Mouse (Mus musculus) kidney, postnatal 0 days (tissue): ENCODE measurements around the gene Smyd4. TPM values are rescaled to one million over a fixed set of nuclear protein-coding genes. Genes with fewer than 3 reads are reported as not detected.
A peak's percentile ranks its signal among the peaks of the same experiment; 100 is the strongest.

Experiments
- ATAC-seq: fragments of 200-750 bp; cut with Nextera tagmentation; replicated peaks from 2 replicates; pipeline ENCODE4 v1.8.0; 2017; ENCODE audit warnings: low read depth, moderate number of reproducible peaks, moderate TSS enrichment, moderate library complexity; ENCODE audit not compliant: low FRiP score
- DNase-seq: peaks from one replicate; pipeline ENCODE4 v3.0.0-alpha.2; 2016; ENCODE audit warnings: low spot score
- H3K27ac ChIP-seq: fragments of 300-500 bp; sonication (generic); 2 replicates; pipeline ENCODE4 v1.5.1; 2014; ENCODE audit warnings: mild to moderate bottlenecking
- H3K27me3 ChIP-seq: fragments of 300-500 bp; sonication (generic); 2 replicates; pipeline ENCODE4 v1.6.1; 2014; ENCODE audit warnings: low read length, mixed read lengths; ENCODE audit not compliant: insufficient read depth
- H3K36me3 ChIP-seq: fragments of 300-500 bp; sonication (generic); 2 replicates; pipeline ENCODE4 v1.6.1; 2014; ENCODE audit warnings: low read length, mixed read lengths; ENCODE audit not compliant: insufficient read depth
- H3K4me1 ChIP-seq: fragments of 300-500 bp; sonication (generic); replicated peaks from 2 replicates; pipeline ENCODE4 v1.6.1; 2014; ENCODE audit warnings: antibody characterized with exemption, low read length, mixed read lengths; ENCODE audit not compliant: insufficient read depth
- H3K4me2 ChIP-seq: fragments of 300-500 bp; sonication (generic); 2 replicates; pipeline ENCODE4 v1.6.1; 2014; ENCODE audit warnings: mild to moderate bottlenecking, low read length, moderate library complexity, mixed read lengths
- H3K4me3 ChIP-seq: fragments of 300-500 bp; sonication (generic); replicated peaks from 2 replicates; pipeline ENCODE4 v1.5.1; 2014; ENCODE audit warnings: low read depth, low read length
- H3K9ac ChIP-seq: fragments of 300-500 bp; sonication (generic); 2 replicates; pipeline ENCODE4 v1.6.1; 2014; ENCODE audit warnings: low read depth, low read length
- H3K9me3 ChIP-seq: fragments of 300-500 bp; sonication (generic); replicated peaks from 2 replicates; pipeline ENCODE4 v1.6.1; 2016; ENCODE audit warnings: low read length, inconsistent platforms, mixed read lengths
- CTCF ChIP-seq: IDR thresholded peaks from 2 replicates; pipeline ENCODE4 v1.5.1; 2016; ENCODE audit warnings: antibody characterized with exemption, low read depth, mild to moderate bottlenecking, moderate library complexity
- WGBS: fragments of 180-500 bp; shearing (Covaris S2); extraction: QIAGEN DNeasy Blood & Tissue Kit; methylation state at CpG from one replicate; pipeline ENCODE4 v1.1.7; 2014; 5-methylcytosine and 5-hydroxymethylcytosine counted together
- microRNA-seq: library from miRNA; unstranded; fragments of <30 nt; microRNA quantifications from one replicate; pipeline ENCODE4, GENCODE M21; 2016
- polyA plus RNA-seq: library from polyadenylated mRNA; unstranded; fragments of >200 nt; fragmentation: Nextera tagmentation; extraction: Ambion mirVana; gene quantifications from 2 replicates; pipeline ENCODE4 v1.2.1, GENCODE M21; 2015

Gene Smyd4
- polyA plus RNA-seq, 1 experiment from 2014 or later = 9.0 TPM

GRCm38 (mm10) chr11:75449695-75450094 is 101.5 kb downstream of the Smyd4 start:
- Histone ChIP-seq H3K9me3 (no peaks in the 10 kb centered on the region), H3K4me1 (peaks cover 8% of the 10 kb centered on the region; the same call in 1 of the 2 replicates), H3K27ac (no peak overlapping the region), H3K27me3 (no peaks in the 10 kb centered on the region), H3K4me2 (no peak overlapping the region), H3K4me3 (no peak overlapping the region), H3K36me3 (peaks cover 30% of the 10 kb centered on the region; the same call in 1 of the 2 replicates), H3K9ac (no peak overlapping the region)
- 78% methylated on average over 7 of the region's 7 CpGs for whole genome bisulfite sequencing
- no peak for ATAC-seq
- DNase-seq = no peak
- no peak for TF ChIP-seq CTCF

- TF ChIP-seq CTCF = no peak
- H3K9ac ChIP-seq = no peak overlapping the region
- no peak overlapping the region for H3K27ac ChIP-seq
- peaks cover 27% of the 10 kb centered on the region; the same call in 1 of the 2 replicates for H3K36me3 ChIP-seq
- no peak overlapping the region for H3K4me2 ChIP-seq
- peaks cover 12% of the 10 kb centered on the region; the same call in 1 of the 2 replicates for H3K4me1 ChIP-seq
- H3K4me3 ChIP-seq = no peak overlapping the region
- no peaks in the 10 kb centered on the region for H3K9me3 ChIP-seq
- DNase-seq = no peak
- H3K27me3 ChIP-seq = no peaks in the 10 kb centered on the region
- WGBS = 79% methylated on average over 8 of the region's 8 CpGs
- no peak for ATAC-seq
These were observed 102.2 kb downstream of the Smyd4 start for GRCm38 (mm10) chr11:75450304-75450908.

- H3K4me2 ChIP-seq = no peak overlapping the region
- 81% methylated on average over 15 of the region's 15 CpGs for WGBS
- ATAC-seq = no peak
These were observed 102.7 kb downstream of the Smyd4 start for GRCm38 (mm10) chr11:75450936-75451335.

GRCm38 (mm10) chr11:75452081-75452480 is 103.8 kb downstream of the Smyd4 start:
- DNase-seq = no peak
- 83% methylated on average over 8 of the region's 8 CpGs for WGBS
- Histone ChIP-seq H3K9me3 (no peaks in the 10 kb centered on the region), H3K27ac (no peak overlapping the region), H3K4me1 (peaks cover 12% of the 10 kb centered on the region; the same call in 1 of the 2 replicates), H3K4me3 (no peak overlapping the region), H3K9ac (no peak overlapping the region), H3K4me2 (no peak overlapping the region), H3K36me3 (peaks cover 24% of the 10 kb centered on the region; the same call in 1 of the 2 replicates), H3K27me3 (no peaks in the 10 kb centered on the region)
- no peak for TF ChIP-seq CTCF
- no peak for ATAC-seq

More at GRCm38 (mm10) chr11:75450936-75451335, 102.7 kb downstream of the Smyd4 start:
- TF ChIP-seq CTCF = no peak
- Histone ChIP-seq H3K9ac (peak overlapping the region; percentile 31; the same call in 1 of the 2 replicates), H3K36me3 (peaks cover 27% of the 10 kb centered on the region; the same call in 1 of the 2 replicates), H3K27me3 (no peaks in the 10 kb centered on the region), H3K9me3 (no peaks in the 10 kb centered on the region), H3K4me1 (peaks cover 12% of the 10 kb centered on the region; the same call in 1 of the 2 replicates), H3K4me3 (no peak overlapping the region), H3K27ac (no peak overlapping the region)
- DNase-seq = no peak

- H3K27ac ChIP-seq = no peak overlapping the region
- ATAC-seq = no peak
- H3K4me1 ChIP-seq = peaks cover 12% of the 10 kb centered on the region; the same call in 1 of the 2 replicates
- H3K36me3 ChIP-seq = peaks cover 19% of the 10 kb centered on the region; the same call in 1 of the 2 replicates
- no peak overlapping the region for H3K9ac ChIP-seq
- H3K4me2 ChIP-seq = 0 out of 2 replicates have a peak overlapping the region, but pooled peaks have one; percentile 100
- DNase-seq = no peak
- H3K9me3 ChIP-seq = no peaks in the 10 kb centered on the region
- WGBS = 90% methylated on average over 31 of the region's 31 CpGs
- no peaks in the 10 kb centered on the region for H3K27me3 ChIP-seq
- no peak overlapping the region for H3K4me3 ChIP-seq
- no peak for TF ChIP-seq CTCF
These were observed 104.8 kb downstream of the Smyd4 start for GRCm38 (mm10) chr11:75452812-75453557.

- H3K4me3 ChIP-seq = peak within 1 kb of the TSS; percentile 56
- ATAC-seq (peak; percentile 91), DNase-seq (peak; percentile 98)
- peak; percentile 51 for TF ChIP-seq CTCF
- no peaks in the 10 kb centered on the region for H3K27me3 ChIP-seq
- peak within 1 kb of the TSS; percentile 43 for H3K27ac ChIP-seq
- peak within 1 kb of the TSS; percentile 100 for H3K4me2 ChIP-seq
- H3K4me1 ChIP-seq = peaks cover 14% of the 10 kb centered on the region
- WGBS = 2% methylated on average over 56 of the region's 56 CpGs
- no peaks in the 10 kb centered on the region for H3K9me3 ChIP-seq
- H3K36me3 ChIP-seq = peaks cover 6% of the 10 kb centered on the region; the same call in 1 of the 2 replicates
- H3K9ac ChIP-seq = peak within 1 kb of the TSS; percentile 69
These were observed 106.0 kb downstream of the Smyd4 start, which contains the start of gene Wdr81 for GRCm38 (mm10) chr11:75453991-75454930. Wdr81 (minus strand) TSS chr11:75454717.

Small RNA genes within 50 kb of the gene (microRNA-seq; reads per million reads assigned to microRNA genes)
- gene Gm47300 = not detected

Other genes starting within 250 kb of the Smyd4 start
- gene Hic1, start 178.9 kb upstream of the Smyd4 start, polyA plus RNA-seq = 18.5 and 26.9 TPM in 2 replicates
- gene Ovca2, start 169.6 kb upstream of the Smyd4 start, polyA plus RNA-seq = 26.6 and 28.3 TPM in 2 replicates
- gene Dph1, start 157.2 kb upstream of the Smyd4 start, polyA plus RNA-seq = 26.3 TPM in 2 replicates
- gene Rtn4rl1, start 154.7 kb upstream of the Smyd4 start, polyA plus RNA-seq = 4.2 and 4.6 TPM in 2 replicates
- 70.7 and 85.2 TPM in 2 replicates for gene Rpa1, start 109 bp upstream of the Smyd4 start, polyA plus RNA-seq
- gene Serpinf1, start 74.3 kb downstream of the Smyd4 start, polyA plus RNA-seq = 90.9 and 98.4 TPM in 2 replicates
- 45.2 and 57.0 TPM in 2 replicates for gene Serpinf2, start 91.2 kb downstream of the Smyd4 start, polyA plus RNA-seq
- 4.9 and 5.3 TPM in 2 replicates for gene Wdr81, start 106.3 kb downstream of the Smyd4 start, polyA plus RNA-seq
- 9.3 and 11.8 TPM in 2 replicates for gene Tlcd2, start 113.3 kb downstream of the Smyd4 start, polyA plus RNA-seq
- gene Prpf8, start 138.4 kb downstream of the Smyd4 start, polyA plus RNA-seq = 36.3 and 36.6 TPM in 2 replicates
- gene Rilp, start 161.7 kb downstream of the Smyd4 start, polyA plus RNA-seq = 4.2 and 4.5 TPM in 2 replicates
- 13.6 and 14.4 TPM in 2 replicates for gene Scarf1, start 165.1 kb downstream of the Smyd4 start, polyA plus RNA-seq
- gene Slc43a2, start 183.3 kb downstream of the Smyd4 start, polyA plus RNA-seq = 16.6 and 19.1 TPM in 2 replicates
- 68.9 and 69.8 TPM in 2 replicates for gene Pitpna, start 239.7 kb downstream of the Smyd4 start, polyA plus RNA-seq